Mouse (Mus musculus) stomach, postnatal 0 days (tissue): ENCODE measurements around the gene Wdr5.

Experiments used
- CTCF ChIP-seq: IDR thresholded peaks from 2 replicates; pipeline ENCODE4 v1.5.1; 2016; ENCODE audit warnings: antibody characterized with exemption, low read depth, mild to moderate bottlenecking, moderate library complexity
- EP300 ChIP-seq: optimal IDR thresholded peaks from 2 replicates; pipeline ENCODE3; 2016; ENCODE audit warnings: antibody characterized with exemption

- TF ChIP-seq EP300, result no peak
- TF ChIP-seq CTCF, result no peak
Observed at GRCm38 (mm10) chr2:27572928-27573627, 58.1 kb downstream of the Wdr5 start.
